Mouse (Mus musculus): Measurements from ENCODE around the gene Dnajb11. TPM values are rescaled to one million over a fixed set of nuclear protein-coding genes. Genes with fewer than 3 reads are reported as not detected.

Gene Dnajb11
- polyA plus RNA-seq, 1 experiment, result 70.2 TPM

- TF ChIP-seq FOSL1 (IDR thresholded peaks at IDR 0.05; ENCODE audit: insufficient read depth, low read length, poor library complexity, severe bottlenecking) (no peak), MYOG (IDR thresholded peaks at IDR 0.05; ENCODE audit: control insufficient read depth, extremely low read depth, insufficient read length) (no peak), USF1 (IDR thresholded peaks at IDR 0.05; ENCODE audit: low read depth) (no peak), CTCF (IDR thresholded peaks at IDR 0.05; ENCODE audit: control insufficient read depth, insufficient read depth, insufficient read length) (no peak), MAX (IDR thresholded peaks at IDR 0.05) (no peak), MYOD1 (IDR thresholded peaks at IDR 0.05; ENCODE audit: control insufficient read depth, insufficient read length, low read depth) (no peak), CEBPB (IDR thresholded peaks at IDR 0.05; ENCODE audit: low read depth) (no peak)
- Histone ChIP-seq H3ac (ENCODE audit: control insufficient read depth, insufficient read length, low read depth) (no peak overlapping the region), H3K36me3 (ENCODE audit: control insufficient read depth, insufficient read depth) (peaks cover 11% of the 10 kb centered on the region), H3K79me3 (ENCODE audit: low read depth) (peaks cover 8% of the 10 kb centered on the region), H3K4me3 (ENCODE audit: insufficient read depth, poor library complexity, severe bottlenecking) (no peak overlapping the region), H3K79me2 (ENCODE audit: control insufficient read depth, insufficient read depth) (peaks cover 33% of the 10 kb centered on the region), H3K27me3 (ENCODE audit: control insufficient read depth, insufficient read depth, insufficient read length) (no peaks in the 10 kb centered on the region)
These were observed 14.8 kb upstream of the Dnajb11 start for GRCm38 (mm10) chr16:22842871-22843270.

GRCm38 (mm10) chr16:22844061-22844801 lies 13.4 kb upstream of the Dnajb11 start:
- Histone ChIP-seq H3K4me3 (ENCODE audit: insufficient read depth, poor library complexity, severe bottlenecking) (no peak overlapping the region), H3K36me3 (ENCODE audit: control insufficient read depth, insufficient read depth) (peaks cover 10% of the 10 kb centered on the region), H3K79me2 (ENCODE audit: control insufficient read depth, insufficient read depth) (peaks cover 33% of the 10 kb centered on the region), H3K27me3 (ENCODE audit: control insufficient read depth, insufficient read depth, insufficient read length) (no peaks in the 10 kb centered on the region), H3ac (ENCODE audit: control insufficient read depth, insufficient read length, low read depth) (peak overlapping the region; percentile 12), H3K79me3 (ENCODE audit: low read depth) (peaks cover 8% of the 10 kb centered on the region)
- TF ChIP-seq CTCF (IDR thresholded peaks at IDR 0.05; ENCODE audit: control insufficient read depth, insufficient read depth, insufficient read length) (no peak), MAX (IDR thresholded peaks at IDR 0.05) (no peak), USF1 (IDR thresholded peaks at IDR 0.05; ENCODE audit: low read depth) (no peak), MYOD1 (IDR thresholded peaks at IDR 0.05; ENCODE audit: control insufficient read depth, insufficient read length, low read depth) (no peak), CEBPB (IDR thresholded peaks at IDR 0.05; ENCODE audit: low read depth) (no peak), FOSL1 (IDR thresholded peaks at IDR 0.05; ENCODE audit: insufficient read depth, low read length, poor library complexity, severe bottlenecking) (no peak)

- Histone ChIP-seq H3K4me3 (ENCODE audit: insufficient read depth, poor library complexity, severe bottlenecking) (no peak overlapping the region), H3K79me2 (ENCODE audit: control insufficient read depth, insufficient read depth) (peaks cover 33% of the 10 kb centered on the region), H3K27me3 (ENCODE audit: control insufficient read depth, insufficient read depth, insufficient read length) (no peaks in the 10 kb centered on the region), H3K36me3 (ENCODE audit: control insufficient read depth, insufficient read depth) (peaks cover 10% of the 10 kb centered on the region), H3K79me3 (ENCODE audit: low read depth) (peaks cover 8% of the 10 kb centered on the region), H3ac (ENCODE audit: control insufficient read depth, insufficient read length, low read depth) (no peak overlapping the region)
- TF ChIP-seq MYOG (IDR thresholded peaks at IDR 0.05; ENCODE audit: control insufficient read depth, extremely low read depth, insufficient read length) (no peak), CTCF (IDR thresholded peaks at IDR 0.05; ENCODE audit: control insufficient read depth, insufficient read depth, insufficient read length) (no peak), CEBPB (IDR thresholded peaks at IDR 0.05; ENCODE audit: low read depth) (no peak), USF1 (IDR thresholded peaks at IDR 0.05; ENCODE audit: low read depth) (no peak), MAX (IDR thresholded peaks at IDR 0.05) (no peak), MYOD1 (IDR thresholded peaks at IDR 0.05; ENCODE audit: control insufficient read depth, insufficient read length, low read depth) (no peak), FOSL1 (IDR thresholded peaks at IDR 0.05; ENCODE audit: insufficient read depth, low read length, poor library complexity, severe bottlenecking) (no peak)
These were observed 12.8 kb upstream of the Dnajb11 start for GRCm38 (mm10) chr16:22844834-22845233.

GRCm38 (mm10) chr16:22845481-22845880 lies 12.2 kb upstream of the Dnajb11 start:
- TF ChIP-seq FOSL1 (IDR thresholded peaks at IDR 0.05; ENCODE audit: insufficient read depth, low read length, poor library complexity, severe bottlenecking), result no peak
- TF ChIP-seq MYOG (IDR thresholded peaks at IDR 0.05; ENCODE audit: control insufficient read depth, extremely low read depth, insufficient read length), result no peak
- TF ChIP-seq MYOD1 (IDR thresholded peaks at IDR 0.05; ENCODE audit: control insufficient read depth, insufficient read length, low read depth), result no peak
- TF ChIP-seq CEBPB (IDR thresholded peaks at IDR 0.05; ENCODE audit: low read depth), result no peak
- TF ChIP-seq USF1 (IDR thresholded peaks at IDR 0.05; ENCODE audit: low read depth), result no peak
- no peak for TF ChIP-seq MAX (IDR thresholded peaks at IDR 0.05)

GRCm38 (mm10) chr16:22847686-22848085 lies 10.0 kb upstream of the Dnajb11 start:
- H3K4me3 ChIP-seq (ENCODE audit: insufficient read depth, poor library complexity, severe bottlenecking), result no peak overlapping the region
- H3K79me3 ChIP-seq (ENCODE audit: low read depth), result peaks cover 12% of the 10 kb centered on the region
- TF ChIP-seq MYOG (IDR thresholded peaks at IDR 0.05; ENCODE audit: control insufficient read depth, extremely low read depth, insufficient read length) (no peak), CEBPB (IDR thresholded peaks at IDR 0.05; ENCODE audit: low read depth) (no peak), USF1 (IDR thresholded peaks at IDR 0.05; ENCODE audit: low read depth) (no peak), MAX (IDR thresholded peaks at IDR 0.05) (no peak), CTCF (IDR thresholded peaks at IDR 0.05; ENCODE audit: control insufficient read depth, insufficient read depth, insufficient read length) (no peak)
- H3K79me2 ChIP-seq (ENCODE audit: control insufficient read depth, insufficient read depth), result peaks cover 33% of the 10 kb centered on the region
- peaks cover 5% of the 10 kb centered on the region for H3K36me3 ChIP-seq (ENCODE audit: control insufficient read depth, insufficient read depth)
- H3K27me3 ChIP-seq (ENCODE audit: control insufficient read depth, insufficient read depth, insufficient read length), result no peaks in the 10 kb centered on the region
- H3ac ChIP-seq (ENCODE audit: control insufficient read depth, insufficient read length, low read depth), result no peak overlapping the region

More at GRCm38 (mm10) chr16:22845481-22845880, 12.2 kb upstream of the Dnajb11 start:
- Histone ChIP-seq H3K36me3 (ENCODE audit: control insufficient read depth, insufficient read depth) (peaks cover 10% of the 10 kb centered on the region), H3ac (ENCODE audit: control insufficient read depth, insufficient read length, low read depth) (no peak overlapping the region), H3K4me3 (ENCODE audit: insufficient read depth, poor library complexity, severe bottlenecking) (no peak overlapping the region), H3K27me3 (ENCODE audit: control insufficient read depth, insufficient read depth, insufficient read length) (no peaks in the 10 kb centered on the region), H3K79me2 (ENCODE audit: control insufficient read depth, insufficient read depth) (peaks cover 33% of the 10 kb centered on the region), H3K79me3 (ENCODE audit: low read depth) (peaks cover 8% of the 10 kb centered on the region)
